Mouse (Mus musculus) forelimb bud, embryonic 11.5 days (tissue): ENCODE data around the gene Actr2.
"Not testable (repeated sequence)": the region's sequence is repeated elsewhere in the genome, so short reads cannot be mapped to it uniquely, and the experiment has no call there.

Experiments used
- DNase-seq: peaks from one replicate; pipeline ENCODE4 v3.0.0-alpha.2; 2012; ENCODE audit warnings: low read depth, low spot score

The Actr2 gene

DNA sequence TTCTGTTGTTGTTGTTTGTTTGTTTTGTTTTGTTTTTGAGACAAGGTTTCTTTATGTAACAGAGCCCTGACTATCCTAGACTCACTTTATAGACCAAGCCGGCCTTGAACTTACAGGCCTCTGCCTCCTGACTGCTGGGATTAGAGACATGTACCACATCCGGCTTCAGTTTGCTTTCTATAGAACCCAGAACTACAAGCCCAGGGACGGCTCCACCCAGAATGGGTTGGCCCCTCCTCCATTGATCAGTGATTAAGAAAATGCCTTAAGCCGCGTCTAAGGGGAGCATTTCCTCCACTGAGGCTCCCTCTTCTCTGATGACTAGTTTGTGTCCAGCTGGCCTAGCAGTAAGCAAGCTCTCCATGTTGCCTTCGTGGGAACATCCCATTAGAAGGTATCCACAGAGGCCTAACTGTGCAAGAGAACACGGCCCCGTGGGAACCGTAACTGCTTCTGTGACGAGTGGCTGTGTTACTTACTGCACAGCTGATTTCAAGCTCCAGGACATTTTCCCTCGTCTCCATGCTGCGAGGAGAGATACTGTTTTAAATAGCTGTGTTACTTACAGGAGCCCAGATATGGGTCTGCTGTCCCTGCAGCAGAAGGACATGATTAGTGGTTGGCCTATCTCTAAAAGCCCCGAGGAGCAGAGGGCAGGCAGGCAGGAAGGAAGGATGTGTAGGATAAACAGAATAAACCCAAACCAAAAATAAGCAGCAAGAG lies 59.7 kb downstream of the Actr2 start:
- no peak for DNase-seq

DNA sequence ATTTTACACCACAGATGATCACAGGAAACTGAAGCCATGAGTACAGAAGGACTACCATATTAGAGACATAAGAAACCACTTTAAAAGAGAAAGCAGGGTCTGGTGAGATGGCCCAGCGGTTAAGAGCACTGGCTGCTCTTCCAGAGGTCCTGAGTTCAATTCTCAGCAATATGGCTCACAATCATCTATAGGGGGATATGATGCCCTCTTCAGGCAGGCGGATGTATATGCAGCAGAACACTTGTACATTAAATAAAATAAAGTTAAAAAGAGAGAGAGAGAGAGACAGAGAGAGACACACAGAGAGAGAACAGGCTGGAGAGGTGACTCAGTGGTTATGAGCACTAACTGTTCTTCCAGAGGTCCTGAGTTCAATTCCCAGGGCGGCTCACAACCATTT lies 67.1 kb downstream of the Actr2 start:
- DNase-seq = no peak

DNA sequence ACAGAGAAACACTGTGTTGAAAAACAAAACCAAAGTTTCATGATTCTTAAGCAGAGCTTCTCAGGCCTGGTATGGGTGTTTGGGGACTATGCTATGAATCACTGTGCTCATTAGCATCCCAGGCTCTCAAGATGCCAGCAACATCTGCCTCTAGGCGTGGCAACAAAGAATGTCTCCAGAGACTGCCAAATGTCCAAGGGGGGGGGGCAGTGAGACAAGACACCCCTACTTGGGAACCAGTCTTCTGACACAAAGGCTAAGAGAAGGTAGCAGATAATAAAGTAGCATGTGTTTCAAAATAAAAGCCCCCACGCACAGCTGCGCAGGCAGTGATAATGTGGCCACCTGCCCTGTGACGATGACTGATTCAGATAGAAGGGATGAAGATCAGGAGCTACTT lies 69.5 kb downstream of the Actr2 start:
- no peak for DNase-seq

DNA sequence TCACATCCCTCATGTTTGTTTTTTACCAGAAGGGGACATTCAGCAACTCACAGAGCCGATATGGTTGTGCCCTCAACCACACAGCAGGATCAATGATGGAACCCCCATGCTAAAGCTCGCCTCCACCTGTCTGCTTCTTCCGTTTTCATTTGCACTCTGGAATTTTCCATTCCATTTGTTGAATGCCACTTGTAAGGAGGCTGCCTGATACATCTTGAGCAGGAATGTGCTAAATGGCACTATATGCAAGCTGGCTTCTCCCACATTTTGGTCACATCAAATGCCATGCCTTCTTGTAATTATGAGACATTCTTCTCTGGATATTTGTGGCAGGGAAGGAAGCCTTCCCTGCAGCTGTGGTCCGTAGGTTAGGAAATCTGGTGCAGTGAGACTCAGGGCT lies 70.6 kb downstream of the Actr2 start:
- no peak for DNase-seq

DNA sequence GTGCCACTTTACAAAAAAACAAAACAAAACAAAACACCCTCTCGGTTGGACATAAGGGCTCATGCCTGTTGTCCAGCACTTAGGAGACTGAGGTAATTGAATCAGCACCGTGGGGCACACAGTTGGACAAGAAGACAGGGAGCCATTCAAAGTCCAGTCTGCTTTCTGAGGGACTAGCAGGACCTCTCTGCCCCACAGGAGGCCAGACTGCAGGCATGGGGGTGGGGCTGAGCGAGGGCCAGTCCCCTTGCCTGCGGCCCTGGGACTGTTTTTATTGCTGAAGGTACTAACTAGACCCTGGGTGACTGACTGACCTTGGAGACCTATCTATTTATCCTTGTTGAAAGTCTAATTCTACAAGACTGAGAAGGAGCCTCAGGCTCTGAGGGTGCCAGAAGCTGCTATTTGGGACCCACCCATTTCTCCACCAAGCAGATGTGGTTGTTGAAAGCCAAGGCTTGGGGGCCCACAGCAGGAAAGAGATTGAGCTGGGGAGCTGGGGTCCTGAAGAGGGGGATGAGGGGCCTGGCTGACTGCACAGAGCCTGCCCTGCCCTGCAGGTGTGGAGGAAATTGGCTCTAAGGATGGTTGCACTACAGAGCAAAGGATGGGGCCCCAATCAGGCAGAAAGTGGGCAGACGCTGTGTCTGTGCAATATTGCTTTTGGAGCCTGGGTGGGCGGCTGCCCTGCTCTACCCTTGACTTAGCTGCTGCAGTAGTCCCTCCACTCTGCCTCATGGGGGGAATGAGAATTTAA lies 71.4 kb downstream of the Actr2 start:
- no peak for DNase-seq

DNA sequence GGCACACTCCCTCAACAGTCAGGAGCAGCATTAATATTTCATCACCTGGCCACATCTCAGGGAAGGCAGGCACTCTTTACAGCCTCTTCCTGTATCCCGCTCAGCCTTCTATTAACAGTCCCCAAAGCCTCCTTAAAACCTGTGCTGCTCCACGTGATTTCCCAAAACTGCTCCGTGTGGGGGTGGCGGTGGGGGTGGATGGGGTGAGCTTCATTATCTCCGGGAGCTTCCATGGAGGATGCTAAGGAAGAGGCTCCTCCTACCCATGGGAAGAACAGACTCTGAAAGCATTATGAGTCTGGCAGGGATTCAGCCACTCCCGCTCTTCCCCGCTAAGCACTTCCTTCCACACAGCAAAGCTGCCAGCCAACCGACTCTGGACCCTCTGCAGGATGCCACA lies 74.0 kb downstream of the Actr2 start:
- DNase-seq = no peak

DNA sequence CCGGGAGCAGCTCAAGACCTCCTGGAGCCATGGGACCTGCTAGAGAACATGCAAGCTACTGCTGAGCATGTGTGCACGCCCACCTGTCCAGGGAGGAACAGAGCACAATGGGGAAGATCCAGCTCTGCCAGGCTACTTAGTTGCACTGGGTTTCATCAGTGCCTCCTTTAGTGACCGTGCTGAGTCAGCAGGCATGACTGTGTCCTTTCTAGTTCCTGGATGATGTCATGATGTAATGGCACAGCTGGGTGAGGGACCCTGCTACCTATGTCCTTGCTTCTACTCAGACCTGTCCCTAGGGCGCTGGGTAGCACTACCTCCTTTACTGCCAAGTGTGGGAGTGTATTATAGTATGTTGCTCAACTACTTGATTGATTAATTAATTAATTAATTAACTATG lies 75.0 kb downstream of the Actr2 start:
- DNase-seq = no peak

DNA sequence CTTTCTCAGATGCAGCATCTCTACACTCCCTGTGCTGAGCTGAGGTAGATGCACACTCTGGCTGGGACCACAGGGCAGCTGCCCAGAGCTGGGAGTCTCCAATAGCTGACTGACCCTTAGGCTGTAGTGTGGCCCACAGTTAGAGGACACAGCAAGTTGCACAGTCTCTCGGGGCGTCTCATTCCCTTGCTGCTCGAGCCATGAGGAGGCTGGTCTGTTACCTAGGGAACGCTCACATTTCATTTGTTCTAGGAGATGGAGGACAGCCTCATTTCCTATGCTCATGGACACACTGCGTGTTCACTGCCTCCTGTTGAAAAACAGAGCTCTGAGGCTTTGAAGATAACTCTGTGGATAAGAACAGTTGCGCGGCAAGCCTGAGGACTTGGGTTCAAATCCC lies 76.7 kb downstream of the Actr2 start:
- no peak for DNase-seq

DNA sequence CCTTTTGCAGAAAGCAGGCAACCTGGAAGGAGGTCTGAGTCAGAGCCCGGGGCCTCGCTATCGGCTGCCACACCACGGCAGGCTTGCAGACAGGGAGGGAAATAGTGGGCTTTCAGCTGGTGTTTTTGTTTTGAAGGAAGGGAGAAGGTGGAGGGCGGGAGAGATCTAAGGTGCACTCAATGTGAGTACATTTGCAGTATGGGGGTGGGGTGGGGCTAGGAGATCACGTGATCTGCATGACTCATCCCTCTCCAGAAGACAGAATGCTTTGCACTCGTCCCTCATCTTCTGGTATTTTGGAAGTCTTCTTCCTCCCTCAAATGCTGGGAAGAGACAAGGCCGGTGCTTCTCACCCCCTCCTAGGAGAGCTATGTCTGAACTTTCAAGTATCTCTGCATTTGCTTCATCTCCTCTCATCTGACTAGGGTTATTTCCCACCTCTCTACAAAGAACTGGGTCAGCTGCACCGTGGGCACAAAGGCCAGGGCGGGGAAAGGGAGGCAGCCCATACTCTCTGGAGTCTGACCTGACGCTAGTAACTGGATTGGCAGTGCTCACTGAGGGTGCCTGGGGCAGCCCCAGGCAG lies 77.3 kb downstream of the Actr2 start:
- DNase-seq = no peak

DNA sequence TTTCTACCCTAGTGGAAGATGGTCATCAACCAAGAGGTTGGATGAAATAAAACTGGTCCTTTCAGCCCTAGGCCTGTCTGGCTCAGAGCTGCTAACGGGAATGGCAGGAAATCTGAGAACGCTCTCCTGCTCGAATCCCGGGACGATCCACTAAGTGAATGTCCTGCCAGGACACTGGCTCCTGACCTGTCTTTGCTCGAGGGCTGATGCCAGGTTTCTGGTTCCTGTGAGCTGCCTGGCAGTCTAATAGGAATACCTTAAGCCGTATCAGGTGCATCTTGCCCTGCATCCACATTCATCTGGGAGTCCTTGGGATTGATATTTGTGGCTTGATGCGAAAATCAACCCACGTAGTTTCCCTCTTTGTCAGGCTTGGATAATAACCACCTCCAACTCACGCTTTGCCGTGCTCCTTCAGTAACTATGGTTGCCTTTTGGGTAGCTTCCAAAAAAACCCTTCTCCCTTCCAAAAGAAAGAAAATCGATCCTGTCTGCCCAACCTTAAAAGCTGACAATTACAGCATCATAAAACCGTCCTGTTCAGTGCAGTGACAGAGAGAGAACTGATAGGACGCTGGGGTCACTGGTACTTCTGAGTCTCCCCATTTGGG lies 78.3 kb downstream of the Actr2 start:
- no peak for DNase-seq

DNA sequence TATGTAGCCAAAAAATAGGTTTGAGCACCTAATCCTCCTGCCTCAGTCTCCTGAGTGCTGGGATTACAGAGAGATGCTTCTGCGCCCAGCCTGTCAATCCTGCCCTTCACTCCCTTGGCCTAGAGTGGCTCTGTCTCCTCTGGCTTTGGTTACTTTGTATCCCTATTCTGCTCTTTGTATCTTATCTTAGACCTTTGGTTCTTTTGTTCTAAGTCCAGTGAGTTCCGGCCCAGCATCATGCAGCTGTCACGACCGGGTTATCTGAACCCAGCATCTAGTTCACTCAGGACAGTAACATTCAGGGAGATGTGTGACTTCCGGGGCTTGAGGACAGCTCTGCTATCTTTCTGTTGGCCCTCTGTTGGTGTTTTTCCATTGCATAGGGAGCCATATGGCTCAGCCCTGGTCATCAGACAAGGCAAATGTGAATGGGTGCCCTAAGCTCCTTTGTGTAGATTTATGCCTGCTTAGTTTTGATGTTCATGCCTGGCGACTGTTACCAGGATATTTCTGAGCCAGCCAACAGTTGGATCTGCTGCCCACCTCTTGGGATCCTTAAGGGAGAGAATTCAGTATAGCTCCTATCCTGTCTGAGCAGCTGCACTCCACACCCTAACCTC lies 79.1 kb downstream of the Actr2 start:
- DNase-seq = no peak

DNA sequence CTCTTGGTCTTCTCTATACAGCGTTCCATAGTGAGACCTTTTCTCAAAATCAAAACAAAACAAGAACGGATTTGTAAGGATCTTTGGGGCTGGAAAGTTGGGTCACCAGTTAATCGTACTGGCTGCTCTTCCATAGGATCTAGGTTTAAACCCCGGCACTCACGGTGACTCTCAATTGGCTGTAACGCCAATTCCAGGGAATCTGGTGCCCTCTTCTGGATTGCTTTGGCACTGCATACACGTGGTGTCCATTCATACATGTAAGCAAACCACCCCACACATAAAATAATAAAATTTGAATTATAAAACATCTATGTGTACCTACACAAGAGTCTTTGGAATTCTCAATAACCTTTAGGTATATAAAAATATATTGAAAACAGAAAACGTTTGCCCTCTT lies 81.2 kb downstream of the Actr2 start:
- no peak for DNase-seq

DNA sequence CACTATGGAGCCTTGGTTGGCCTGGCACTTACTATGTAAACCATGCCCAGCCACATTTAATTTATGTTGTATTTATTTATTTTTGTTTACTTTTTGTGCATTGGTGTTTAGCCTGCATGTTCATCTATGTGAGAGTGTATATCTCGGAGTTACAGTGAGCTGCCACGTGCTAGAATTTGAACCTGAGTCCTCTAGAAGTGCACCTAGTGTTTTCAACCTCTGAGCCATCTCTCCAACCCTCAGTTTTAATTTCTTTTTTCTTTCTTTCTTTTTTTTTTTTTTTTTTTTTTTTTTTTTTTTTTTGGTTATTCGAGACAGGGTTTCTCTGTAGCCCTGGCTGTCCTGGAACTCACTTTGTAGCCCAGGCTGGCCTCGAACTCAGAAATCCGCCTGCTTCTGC lies 81.7 kb downstream of the Actr2 start:
- not testable (repeated sequence) for DNase-seq

DNA sequence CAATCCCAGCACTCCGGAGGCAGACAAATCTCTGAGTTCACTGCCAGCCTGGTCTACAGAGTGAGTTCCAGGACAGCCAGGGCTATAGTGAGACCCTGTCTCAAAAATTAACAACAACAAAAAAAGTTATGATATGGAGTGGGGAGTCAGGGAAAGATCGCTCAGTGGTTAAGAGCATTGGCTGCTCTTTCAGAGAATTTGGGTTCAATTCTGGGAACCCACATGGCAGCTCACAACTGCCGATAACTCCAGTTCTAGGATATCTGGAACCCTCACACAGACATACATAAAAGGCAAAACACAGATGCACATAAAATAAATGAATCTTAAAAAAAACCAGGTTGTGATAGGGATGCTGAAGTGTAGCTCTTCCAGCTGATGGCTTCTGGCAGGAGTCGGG lies 83.7 kb downstream of the Actr2 start:
- DNase-seq = no peak

DNA sequence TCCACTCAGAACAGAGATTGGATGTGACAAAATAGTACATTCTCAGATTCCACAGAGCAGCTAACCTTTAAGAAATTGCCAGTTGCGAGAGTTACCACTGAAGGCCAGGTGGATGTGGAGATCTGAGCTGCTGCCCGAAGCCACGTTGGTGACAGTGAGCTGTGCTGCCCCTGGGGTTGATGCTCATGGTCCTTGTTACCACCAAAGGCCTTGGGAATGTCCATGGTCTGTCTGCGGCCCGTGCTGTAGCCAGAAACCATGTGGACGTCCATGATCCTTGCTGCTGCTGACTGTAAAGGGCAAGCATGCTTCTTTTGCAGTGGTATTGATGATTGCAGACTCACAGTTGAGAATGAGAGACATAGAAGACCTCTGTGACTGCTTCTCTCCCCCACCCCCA lies 84.3 kb downstream of the Actr2 start:
- no peak for DNase-seq

DNA sequence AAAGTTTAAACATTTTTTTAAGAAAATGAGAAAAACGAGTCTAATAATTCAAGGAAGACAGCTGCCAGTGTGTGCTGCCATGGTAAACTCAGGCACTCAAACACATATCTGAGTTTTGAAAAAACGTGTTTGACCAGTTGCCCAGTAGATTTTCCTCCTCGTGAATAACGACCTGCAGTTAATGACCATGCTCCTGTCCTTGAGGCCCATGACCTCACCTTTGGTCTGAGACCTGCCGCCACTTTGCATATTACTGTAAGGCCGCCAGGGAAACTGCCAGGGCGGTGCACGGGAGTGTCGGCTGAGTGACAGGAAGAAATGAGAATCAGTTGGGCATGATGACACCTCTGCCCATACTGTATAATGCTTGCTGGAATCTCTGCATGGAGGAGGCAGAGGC lies 85.0 kb downstream of the Actr2 start:
- no peak for DNase-seq

DNA sequence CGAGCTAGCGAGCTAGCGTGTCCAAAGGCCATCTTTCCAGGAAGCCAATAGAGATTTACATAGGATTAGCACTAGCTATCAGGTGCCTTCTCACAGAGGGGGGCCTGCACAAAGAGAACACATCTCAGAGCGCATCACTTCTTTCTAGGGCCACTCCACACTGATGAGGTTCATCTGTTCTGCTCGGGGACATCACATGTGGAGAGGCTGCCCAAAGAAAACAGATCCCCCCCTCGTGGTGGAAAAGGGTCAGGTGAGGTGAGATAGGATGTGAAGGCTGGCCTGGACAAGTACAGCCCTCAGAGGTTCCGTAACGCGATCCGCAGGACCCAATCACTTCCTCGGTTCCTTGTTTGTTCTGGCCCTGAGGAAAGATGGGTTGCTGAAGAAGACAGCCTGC lies 86.8 kb downstream of the Actr2 start:
- DNase-seq = no peak

DNA sequence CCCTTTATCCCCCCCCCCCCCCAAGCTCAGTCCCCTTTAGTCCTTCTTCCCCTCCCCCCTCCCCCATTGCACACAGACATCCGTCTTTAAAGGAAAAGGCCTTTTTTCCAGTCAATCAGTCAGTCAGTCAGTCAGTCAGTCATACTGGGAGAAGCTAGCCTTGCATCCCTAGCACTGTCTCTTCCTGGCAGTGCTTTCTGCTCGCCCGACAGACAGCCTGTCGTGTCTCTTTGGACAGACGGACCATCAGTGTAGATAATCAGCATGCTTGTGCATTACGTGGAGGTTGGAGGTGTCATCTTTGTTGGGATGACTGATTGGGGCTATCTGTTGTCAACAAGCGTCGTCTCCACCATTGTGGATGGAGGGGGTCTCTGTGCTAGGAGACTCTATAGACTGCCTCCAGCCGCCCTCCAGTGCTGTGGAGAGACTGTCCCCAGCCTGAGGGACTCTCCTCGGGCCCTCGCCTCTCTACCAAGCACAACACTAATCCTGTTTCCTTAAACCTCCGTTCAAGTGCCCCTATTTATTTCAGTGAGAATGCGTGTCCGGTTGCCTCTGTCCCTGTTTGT lies 89.7 kb downstream of the Actr2 start:
- no peak for DNase-seq

DNA sequence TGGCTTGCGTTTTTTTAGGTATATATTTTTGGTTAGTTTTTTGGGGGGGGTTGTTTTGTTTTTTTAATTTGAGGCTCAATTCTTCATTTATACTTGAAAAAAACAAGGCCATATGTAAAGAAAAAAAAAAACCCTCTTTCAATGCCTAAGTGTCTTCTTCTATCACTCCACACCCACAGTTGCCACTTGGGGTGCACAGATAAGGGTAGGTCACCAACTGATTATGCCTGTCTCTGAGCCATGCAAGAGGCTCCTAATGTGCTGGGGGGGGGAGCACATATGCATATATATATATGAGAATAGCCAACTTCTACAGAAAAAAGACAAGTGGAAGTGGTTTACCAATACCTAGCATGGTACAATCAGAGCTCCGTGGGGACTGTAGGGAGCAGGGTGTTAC lies 90.3 kb downstream of the Actr2 start:
- no peak for DNase-seq

DNA sequence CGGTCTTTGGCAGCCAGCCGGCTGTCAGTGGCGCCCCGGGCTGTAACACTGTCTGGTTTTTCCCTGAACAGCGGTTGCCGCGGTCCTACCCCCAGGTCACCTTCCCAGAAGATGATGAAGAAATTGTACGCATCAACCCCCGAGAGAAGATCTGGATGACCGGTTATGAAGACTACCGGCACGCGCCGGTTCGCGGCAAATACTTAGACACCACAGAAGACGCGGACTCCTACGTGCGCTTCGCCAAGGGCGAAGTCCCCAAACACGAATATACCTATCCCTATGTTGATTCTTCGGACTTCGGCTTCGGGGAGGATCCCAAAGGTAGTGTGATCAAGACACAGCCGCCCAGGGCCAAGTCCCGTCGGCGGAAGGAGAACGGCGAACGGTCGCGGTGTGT lies 92.0 kb downstream of the Actr2 start:
- DNase-seq = no peak

DNA sequence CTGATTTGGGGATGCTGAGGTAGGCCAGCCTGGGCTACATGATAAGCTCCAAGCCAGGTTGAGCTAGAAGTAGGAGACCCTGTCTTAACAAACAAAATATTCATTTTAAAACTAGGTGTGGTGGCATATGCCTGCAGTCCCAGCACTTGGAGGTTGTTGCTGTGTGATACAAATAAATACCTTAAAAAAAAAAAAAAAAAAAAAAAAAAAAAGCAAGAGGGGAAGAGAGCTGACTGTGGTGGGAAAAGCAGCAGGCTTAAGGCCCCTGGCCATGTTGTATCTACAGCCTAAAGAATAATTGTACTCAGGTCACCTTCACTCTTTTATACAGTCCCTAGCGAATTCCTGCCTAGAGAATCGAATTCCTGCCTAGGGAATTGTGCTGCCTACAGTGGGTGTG lies 93.8 kb downstream of the Actr2 start:
- no peak for DNase-seq

DNA sequence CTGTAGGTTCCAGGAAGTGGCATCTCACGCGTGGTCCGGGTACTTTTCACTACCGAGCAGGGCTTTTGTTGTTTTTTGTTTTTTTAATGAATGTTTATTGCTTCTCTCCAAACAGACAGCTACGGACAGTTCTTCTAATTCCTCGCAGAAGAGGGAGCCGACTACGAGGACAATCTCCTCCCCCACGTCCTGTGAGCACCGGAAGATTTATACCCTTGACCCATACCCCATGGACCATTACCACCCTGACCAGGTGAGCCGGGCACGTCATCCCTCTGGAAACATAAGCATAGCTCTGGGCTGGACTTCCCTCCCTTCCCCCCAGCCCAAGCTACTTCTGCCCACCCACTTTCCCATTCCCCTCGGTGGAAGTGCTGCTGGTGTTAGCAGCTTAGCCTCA lies 94.8 kb downstream of the Actr2 start:
- no peak for DNase-seq
